Mouse (Mus musculus) MEL-GATA-1-ER (cell line): ENCODE measurements around the gene Neu2.

Experiments used
- DNase-seq: peaks from one replicate; pipeline ENCODE4 v3.0.0-alpha.2; 2012; ENCODE audit warnings: low read depth; ENCODE audit errors: extremely low read depth

The Neu2 gene

GRCm38 (mm10) chr1:87614576-87615295, 105.0 kb downstream of the Neu2 start:
- DNase-seq = no peak

- peak; percentile 92 for DNase-seq
Observed at GRCm38 (mm10) chr1:87620211-87620668, 110.6 kb downstream of the Neu2 start, which contains the start of gene Inpp5d. Gene Inpp5d (plus strand): TSS chr1:87620312.

GRCm38 (mm10) chr1:87620693-87621092, 111.0 kb downstream of the Neu2 start:
- DNase-seq = no peak

GRCm38 (mm10) chr1:87621146-87621857, 111.6 kb downstream of the Neu2 start:
- DNase-seq = no peak

GRCm38 (mm10) chr1:87621858-87622279, 112.2 kb downstream of the Neu2 start:
- DNase-seq = no peak

GRCm38 (mm10) chr1:87623977-87624666, 114.4 kb downstream of the Neu2 start:
- DNase-seq = no peak

GRCm38 (mm10) chr1:87624826-87625225, 115.1 kb downstream of the Neu2 start:
- no peak for DNase-seq

- no peak for DNase-seq
Observed at GRCm38 (mm10) chr1:87625254-87626025, 115.8 kb downstream of the Neu2 start.

- DNase-seq = peak; percentile 73
Observed at GRCm38 (mm10) chr1:87626344-87626743, 116.7 kb downstream of the Neu2 start.

GRCm38 (mm10) chr1:87628085-87628484, 118.4 kb downstream of the Neu2 start:
- DNase-seq = peak; percentile 73

- DNase-seq = no peak
Observed at GRCm38 (mm10) chr1:87631584-87631983, 121.9 kb downstream of the Neu2 start.

GRCm38 (mm10) chr1:87632163-87632562, 122.5 kb downstream of the Neu2 start:
- DNase-seq = no peak

GRCm38 (mm10) chr1:87636716-87637117, 127.0 kb downstream of the Neu2 start:
- no peak for DNase-seq

GRCm38 (mm10) chr1:87637121-87637877, 127.6 kb downstream of the Neu2 start:
- peak; percentile 79 for DNase-seq

GRCm38 (mm10) chr1:87637878-87638600, 128.3 kb downstream of the Neu2 start:
- no peak for DNase-seq

- DNase-seq = no peak
Observed at GRCm38 (mm10) chr1:87639724-87640123, 130.0 kb downstream of the Neu2 start.

GRCm38 (mm10) chr1:87640165-87640661, 130.5 kb downstream of the Neu2 start:
- DNase-seq = no peak

GRCm38 (mm10) chr1:87643016-87643415, 133.3 kb downstream of the Neu2 start:
- DNase-seq = no peak

- no peak for DNase-seq
Observed at GRCm38 (mm10) chr1:87645041-87645440, 135.4 kb downstream of the Neu2 start.

GRCm38 (mm10) chr1:87645748-87646147, 136.1 kb downstream of the Neu2 start:
- no peak for DNase-seq
